Mouse (Mus musculus) testis, adult 2 months (tissue): ENCODE data around the gene P2rx7. TPM values are rescaled to one million over a fixed set of nuclear protein-coding genes. Genes with fewer than 3 reads are reported as not detected.
A peak's percentile ranks its signal among the peaks of the same experiment; 100 is the strongest.

Experiments
- H3K27ac ChIP-seq: fragments of 200-500 bp; 2 replicates; pipeline ENCODE4 v1.5.1; 2012; ENCODE audit warnings: low read depth, low read length; ENCODE audit not compliant: control insufficient read depth, insufficient read depth
- H3K27me3 ChIP-seq: fragments of 200-500 bp; 2 replicates; pipeline ENCODE4 v1.6.1; 2012; ENCODE audit warnings: mild to moderate bottlenecking, low read length, moderate library complexity; ENCODE audit not compliant: control insufficient read depth, insufficient read depth
- H3K36me3 ChIP-seq: fragments of 200-500 bp; 2 replicates; pipeline ENCODE4 v1.6.1; 2012; ENCODE audit warnings: mild to moderate bottlenecking, low read length; ENCODE audit not compliant: control insufficient read depth, insufficient read depth
- H3K4me1 ChIP-seq: fragments of 200-500 bp; 2 replicates; pipeline ENCODE4 v1.6.1; 2012; ENCODE audit warnings: low read length; ENCODE audit not compliant: control insufficient read depth, insufficient read depth
- H3K4me3 ChIP-seq: fragments of 200-500 bp; 2 replicates; pipeline ENCODE4 v1.5.1; 2012; ENCODE audit warnings: low read depth, mild to moderate bottlenecking, low read length, moderate library complexity, mixed read lengths; ENCODE audit not compliant: control insufficient read depth
- CTCF ChIP-seq: fragments of 200-500 bp; IDR thresholded peaks from 2 replicates; pipeline ENCODE4 v1.5.1; 2012; ENCODE audit warnings: low read depth, mild to moderate bottlenecking, inconsistent platforms, low read length, moderate library complexity; ENCODE audit not compliant: control insufficient read depth, insufficient read depth, insufficient replicate concordance
- POLR2A ChIP-seq: fragments of 200-500 bp; IDR thresholded peaks from 2 replicates; pipeline ENCODE4 v1.6.1; 2012; ENCODE audit warnings: low read depth, mild to moderate bottlenecking, inconsistent platforms, low read length, moderate library complexity; ENCODE audit not compliant: control insufficient read depth
- polyA plus RNA-seq: library from polyadenylated mRNA; depleted of rRNA; stranded (reverse); fragments of >200 nt; gene quantifications from 2 replicates; pipeline ENCODE4 v1.2.3, GENCODE M21; 2012

Gene P2rx7
- polyA plus RNA-seq, 1 experiment: 5.0 TPM

- Histone ChIP-seq H3K27ac (no peak overlapping the region), H3K4me1 (peaks cover 7% of the 10 kb centered on the region), H3K4me3 (peak overlapping the region; percentile 36; the same call in 1 of the 2 replicates), H3K36me3 (no peaks in the 10 kb centered on the region), H3K27me3 (no peaks in the 10 kb centered on the region)
- no peak for TF ChIP-seq POLR2A
- TF ChIP-seq CTCF: no peak
These were observed 8.5 kb upstream of the P2rx7 start for GRCm38 (mm10) chr5:122635228-122635627.

GRCm38 (mm10) chr5:122636308-122636707 lies 7.4 kb upstream of the P2rx7 start:
- no peaks in the 10 kb centered on the region for H3K27me3 ChIP-seq
- TF ChIP-seq CTCF (no peak), POLR2A (no peak)
- peak overlapping the region; percentile 44 for H3K4me3 ChIP-seq
- no peak overlapping the region for H3K27ac ChIP-seq
- peaks cover 7% of the 10 kb centered on the region for H3K4me1 ChIP-seq
- no peaks in the 10 kb centered on the region for H3K36me3 ChIP-seq

- Histone ChIP-seq H3K36me3 (no peaks in the 10 kb centered on the region), H3K4me3 (peak overlapping the region; percentile 53)
These were observed 6.8 kb upstream of the P2rx7 start for GRCm38 (mm10) chr5:122636958-122637357.

GRCm38 (mm10) chr5:122638296-122638695 lies 5.4 kb upstream of the P2rx7 start:
- Histone ChIP-seq H3K27ac (no peak overlapping the region), H3K27me3 (no peaks in the 10 kb centered on the region), H3K4me1 (peaks cover 11% of the 10 kb centered on the region), H3K4me3 (no peak overlapping the region), H3K36me3 (no peaks in the 10 kb centered on the region)
- TF ChIP-seq CTCF: no peak
- no peak for TF ChIP-seq POLR2A

More at GRCm38 (mm10) chr5:122636958-122637357, 6.8 kb upstream of the P2rx7 start:
- TF ChIP-seq CTCF: no peak
- Histone ChIP-seq H3K27ac (no peak overlapping the region), H3K4me1 (peaks cover 7% of the 10 kb centered on the region), H3K27me3 (no peaks in the 10 kb centered on the region)

GRCm38 (mm10) chr5:122639517-122639916 lies 4.2 kb upstream of the P2rx7 start:
- no peak for TF ChIP-seq CTCF
- no peak for TF ChIP-seq POLR2A
- Histone ChIP-seq H3K27ac (no peak overlapping the region), H3K27me3 (no peaks in the 10 kb centered on the region), H3K4me1 (peaks cover 17% of the 10 kb centered on the region), H3K4me3 (no peak overlapping the region), H3K36me3 (no peaks in the 10 kb centered on the region)

- H3K36me3 ChIP-seq: no peaks in the 10 kb centered on the region
- peaks cover 17% of the 10 kb centered on the region for H3K4me1 ChIP-seq
- H3K27me3 ChIP-seq: no peaks in the 10 kb centered on the region
- H3K4me3 ChIP-seq: no peak overlapping the region
- no peak for TF ChIP-seq POLR2A
- TF ChIP-seq CTCF: no peak
- H3K27ac ChIP-seq: no peak overlapping the region
These were observed 3.7 kb upstream of the P2rx7 start for GRCm38 (mm10) chr5:122639986-122640385.

- Histone ChIP-seq H3K4me1 (peaks cover 10% of the 10 kb centered on the region), H3K4me3 (peak overlapping the region; percentile 9), H3K27ac (0 out of 2 replicates have a peak overlapping the region, but pooled peaks have one; percentile 1), H3K36me3 (no peaks in the 10 kb centered on the region), H3K27me3 (no peaks in the 10 kb centered on the region)
- TF ChIP-seq POLR2A (no peak), CTCF (no peak)
These were observed 448 bp downstream of the P2rx7 start for GRCm38 (mm10) chr5:122644111-122644607.

GRCm38 (mm10) chr5:122645290-122645689 lies 1.6 kb downstream of the P2rx7 start:
- TF ChIP-seq CTCF: no peak
- no peak for TF ChIP-seq POLR2A
- H3K4me1 ChIP-seq: peaks cover 10% of the 10 kb centered on the region
- no peak overlapping the region for H3K27ac ChIP-seq
- no peak overlapping the region for H3K4me3 ChIP-seq
- H3K27me3 ChIP-seq: no peaks in the 10 kb centered on the region
- H3K36me3 ChIP-seq: no peaks in the 10 kb centered on the region
